Mouse (Mus musculus) spleen, adult 18-20 months (tissue): ENCODE data around the gene Ndfip2.

Experiments used
- DNase-seq, 2 experiments: peaks; one replicate each; pipeline ENCODE4 v3.0.0; 2022; ENCODE audit warnings: mixed read lengths in 2 of 2

Ndfip2 gene

GRCm38 (mm10) chr14:105287557-105287956 lies 29.2 kb downstream of the Ndfip2 start:
- no peak for DNase-seq

GRCm38 (mm10) chr14:105287972-105288371 lies 29.6 kb downstream of the Ndfip2 start:
- DNase-seq: no peak

GRCm38 (mm10) chr14:105288529-105288928 lies 30.2 kb downstream of the Ndfip2 start:
- no peak for DNase-seq

GRCm38 (mm10) chr14:105292139-105292538 lies 33.8 kb downstream of the Ndfip2 start:
- DNase-seq: no peak

- DNase-seq: no peak
Observed at GRCm38 (mm10) chr14:105293777-105294176, 35.4 kb downstream of the Ndfip2 start.

- no peak for DNase-seq
Observed at GRCm38 (mm10) chr14:105295820-105296582, 37.6 kb downstream of the Ndfip2 start.

GRCm38 (mm10) chr14:105299744-105300255 lies 41.4 kb downstream of the Ndfip2 start:
- DNase-seq: no peak

- DNase-seq: no peak
Observed at GRCm38 (mm10) chr14:105300551-105300950, 42.2 kb downstream of the Ndfip2 start.

GRCm38 (mm10) chr14:105302708-105303107 lies 44.3 kb downstream of the Ndfip2 start:
- DNase-seq: no peak

- DNase-seq: no peak
Observed at GRCm38 (mm10) chr14:105307716-105308115, 49.3 kb downstream of the Ndfip2 start.

- no peak for DNase-seq
Observed at GRCm38 (mm10) chr14:105312366-105312765, 54.0 kb downstream of the Ndfip2 start.

- no peak for DNase-seq
Observed at GRCm38 (mm10) chr14:105312944-105313343, 54.6 kb downstream of the Ndfip2 start.

GRCm38 (mm10) chr14:105313877-105314276 lies 55.5 kb downstream of the Ndfip2 start:
- DNase-seq: no peak

- DNase-seq: no peak
Observed at GRCm38 (mm10) chr14:105321712-105322111, 63.3 kb downstream of the Ndfip2 start.

GRCm38 (mm10) chr14:105322829-105323228 lies 64.5 kb downstream of the Ndfip2 start:
- DNase-seq: no peak

GRCm38 (mm10) chr14:105323448-105323847 lies 65.1 kb downstream of the Ndfip2 start:
- no peak for DNase-seq

GRCm38 (mm10) chr14:105328397-105329302 lies 70.3 kb downstream of the Ndfip2 start:
- peak in 1 of 2 experiments; percentile 17 for DNase-seq

- DNase-seq: no peak
Observed at GRCm38 (mm10) chr14:105333475-105334094, 75.2 kb downstream of the Ndfip2 start.

GRCm38 (mm10) chr14:105341765-105342164 lies 83.4 kb downstream of the Ndfip2 start:
- no peak for DNase-seq

- DNase-seq: no peak
Observed at GRCm38 (mm10) chr14:105354121-105354520, 95.7 kb downstream of the Ndfip2 start.
